Mouse (Mus musculus) lung, adult 18-20 months (tissue): ENCODE measurements around the gene Tas1r1.

Experiments used
- DNase-seq, 2 experiments: peaks; one replicate each; pipeline ENCODE4 v3.0.0; 2022; ENCODE audit warnings: mixed read lengths in 2 of 2

The Tas1r1 gene

DNA sequence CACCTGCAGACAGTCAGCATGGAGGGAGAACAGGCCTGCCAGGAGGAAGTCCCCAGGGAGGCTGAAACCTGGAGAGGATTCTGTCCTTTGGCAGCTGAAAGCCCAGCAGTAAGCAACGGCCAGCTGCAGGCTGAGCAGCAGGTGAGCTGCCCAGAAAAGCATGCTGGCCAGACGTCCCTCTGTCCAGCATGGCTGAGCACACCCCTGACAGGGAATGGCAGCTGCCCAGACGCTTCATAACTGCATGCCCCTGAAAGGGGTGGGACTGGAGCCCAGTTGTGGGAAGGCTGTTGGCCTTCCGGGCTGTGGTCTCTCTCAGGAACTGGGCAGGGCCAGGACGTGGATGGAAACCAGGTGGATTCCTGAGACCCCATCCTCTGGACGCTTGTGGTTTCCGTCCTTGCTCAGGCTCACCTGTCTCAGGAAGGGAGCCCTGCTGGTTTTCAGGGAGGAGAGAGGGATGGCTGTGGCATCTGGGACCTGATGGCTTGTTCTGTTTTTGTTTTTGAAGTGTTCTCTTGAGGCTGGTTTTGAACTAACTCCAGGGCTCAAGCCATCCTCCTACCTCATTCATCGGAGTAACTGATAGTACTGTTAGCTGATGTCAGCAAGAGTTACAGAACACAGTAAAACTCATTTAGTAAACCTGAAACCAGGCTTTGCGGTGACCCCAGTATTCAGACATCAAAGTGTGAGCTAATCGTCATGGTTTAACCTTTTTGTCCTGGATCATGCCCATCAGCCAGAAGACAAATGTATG is at the start of gene Tas1r1:
TSS of gene Tas1r1 (minus strand) at position 344 of the 760 bp plus-strand sequence.
- DNase-seq = no peak

DNA sequence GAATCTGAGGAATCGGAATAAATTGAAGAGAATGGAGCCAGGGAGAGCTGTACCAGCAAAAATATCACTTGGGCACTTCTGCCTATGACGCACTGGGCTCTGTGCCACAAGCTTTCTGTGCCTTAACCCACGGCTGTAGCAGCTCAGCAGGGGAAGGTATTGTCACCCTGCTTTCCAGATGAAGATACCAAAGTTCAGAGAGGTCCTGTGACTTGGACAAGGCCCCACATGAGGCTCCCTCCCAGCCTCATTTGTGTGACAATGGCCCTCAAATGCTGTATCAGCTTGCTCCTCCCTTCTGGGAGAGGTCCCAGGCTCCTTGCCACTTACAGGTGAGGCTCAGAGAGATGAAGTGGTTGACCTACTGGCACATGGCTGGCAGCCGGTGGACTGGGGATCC is 49.8 kb upstream of the Tas1r1 start:
- DNase-seq = peak; percentile 60 to 65

DNA sequence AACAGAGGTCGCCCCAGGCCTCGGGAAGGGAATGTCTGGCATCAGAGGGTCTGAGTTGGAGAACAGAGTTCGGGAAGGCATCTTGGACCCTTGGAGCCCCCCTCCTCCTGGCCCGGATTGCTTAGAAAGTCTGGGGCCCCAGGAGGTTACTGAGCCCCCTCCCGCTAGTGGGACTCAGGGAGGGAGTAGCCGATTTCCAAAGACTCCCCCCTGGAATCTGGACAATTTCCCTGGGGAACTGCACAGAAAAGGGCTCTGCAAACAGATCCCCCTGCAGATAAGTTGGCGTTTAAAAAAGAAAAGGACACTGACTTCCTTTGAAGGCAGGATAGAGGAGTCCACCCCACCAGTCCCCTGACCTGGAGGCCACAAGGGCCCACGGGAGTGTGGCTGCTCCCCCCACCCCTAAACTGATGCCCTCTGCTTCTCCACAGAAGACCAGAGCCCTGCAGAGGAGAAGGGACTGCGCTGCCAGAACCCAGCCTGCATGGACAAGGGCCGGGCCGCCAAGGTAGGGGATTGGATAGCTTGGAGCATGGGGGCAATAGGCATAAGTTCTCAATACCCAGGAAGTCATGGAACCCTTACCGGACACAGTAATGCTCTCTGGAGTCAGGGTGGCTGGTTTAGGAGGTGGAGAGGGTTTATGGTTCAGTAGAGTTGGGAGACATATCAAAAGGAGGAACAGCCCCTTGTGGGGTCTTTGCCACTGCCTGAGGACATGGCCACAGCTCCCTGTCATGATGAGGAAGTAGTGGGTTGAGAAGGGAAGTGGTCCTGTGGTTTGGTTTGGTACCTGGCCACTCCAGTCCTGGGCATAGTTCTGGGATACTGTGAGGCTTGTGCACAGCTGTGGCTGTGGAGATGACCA is 49.1 kb upstream of the Tas1r1 start:
- DNase-seq = no peak

DNA sequence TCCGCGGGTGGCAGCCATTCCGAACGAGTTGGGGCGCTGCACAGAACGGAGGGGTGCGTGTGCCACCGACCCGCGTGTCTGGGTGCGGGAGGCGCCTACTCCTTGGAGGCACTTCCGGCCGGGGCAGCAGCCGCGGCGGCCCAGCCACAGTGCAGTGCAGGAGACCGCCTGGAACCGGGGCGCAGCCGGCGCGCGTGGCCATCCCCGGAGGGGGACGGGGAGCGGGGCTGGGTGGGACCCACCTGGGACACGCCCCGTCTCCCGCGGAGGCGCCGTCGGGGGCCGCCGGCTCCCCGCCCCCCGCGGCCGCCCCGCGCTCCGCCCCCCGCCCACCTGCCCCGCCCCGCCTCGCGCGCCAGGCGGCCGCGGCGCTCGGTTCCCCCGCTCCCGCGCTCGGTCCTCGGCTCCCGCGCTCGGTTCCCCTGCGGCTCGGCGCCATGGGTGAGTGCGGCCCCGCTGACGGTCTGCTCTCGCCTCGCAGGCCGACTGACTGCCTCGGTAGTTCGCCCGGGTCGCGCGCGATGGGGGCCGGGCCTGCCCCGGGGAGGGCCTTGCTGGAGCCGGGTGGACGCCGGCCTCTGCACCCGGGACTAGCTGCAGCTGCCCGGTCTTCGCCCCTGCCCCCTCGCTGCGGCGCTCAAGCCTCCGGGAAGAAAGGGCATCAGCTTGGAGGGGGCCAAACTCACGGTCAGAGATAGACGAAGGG is 48.3 kb upstream of the Tas1r1 start:
- DNase-seq = peak; percentile 65 to 73

DNA sequence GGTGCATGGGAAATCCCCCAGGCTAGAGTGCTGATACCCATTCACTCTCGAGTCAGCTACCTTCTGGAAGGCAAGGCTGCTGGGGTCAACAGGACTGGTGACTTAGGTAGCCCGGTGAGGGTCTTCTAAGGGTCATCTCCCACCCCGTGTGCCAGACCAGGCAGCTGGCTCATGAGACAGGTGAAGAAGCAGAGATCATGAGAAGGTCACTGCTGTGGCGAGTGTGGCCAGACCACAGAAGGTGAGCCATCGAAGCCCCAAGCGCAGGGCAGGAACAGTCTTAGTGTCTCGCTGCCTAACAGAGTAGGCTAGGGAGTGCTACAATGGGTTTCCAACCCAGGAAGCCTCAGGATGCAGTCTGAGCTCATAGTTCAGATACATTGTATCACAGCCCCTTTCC is 46.2 kb upstream of the Tas1r1 start:
- DNase-seq = no peak

DNA sequence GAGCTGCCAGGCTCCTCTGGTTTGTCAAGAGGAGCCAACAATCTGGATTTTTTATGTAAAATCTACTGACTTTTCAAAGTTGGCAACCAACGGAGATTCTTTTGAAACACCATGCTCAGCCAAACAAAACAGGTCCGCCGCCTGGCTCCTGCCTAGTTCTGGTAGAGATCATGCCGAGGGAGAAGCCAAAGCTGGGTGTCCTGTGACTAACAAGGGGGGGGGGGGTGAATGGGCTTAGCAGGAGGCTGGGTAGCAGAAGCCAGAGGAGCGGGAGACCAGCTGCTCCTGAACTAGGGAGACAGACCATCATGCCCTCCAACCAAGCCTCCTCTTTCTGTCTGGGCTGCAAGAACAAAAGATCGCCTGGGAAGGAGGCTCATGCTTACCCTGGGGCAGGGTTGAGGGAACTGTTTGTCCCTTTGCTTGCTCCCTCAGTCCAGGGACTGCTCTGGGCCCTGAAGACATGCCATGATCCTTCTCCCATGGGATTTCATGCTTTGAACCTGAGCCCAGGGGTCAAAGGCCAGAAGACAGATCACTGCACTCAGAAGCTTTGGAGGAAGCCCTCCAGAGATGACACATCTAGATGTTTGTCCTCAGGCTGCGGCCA is 45.3 kb upstream of the Tas1r1 start:
- no peak for DNase-seq

DNA sequence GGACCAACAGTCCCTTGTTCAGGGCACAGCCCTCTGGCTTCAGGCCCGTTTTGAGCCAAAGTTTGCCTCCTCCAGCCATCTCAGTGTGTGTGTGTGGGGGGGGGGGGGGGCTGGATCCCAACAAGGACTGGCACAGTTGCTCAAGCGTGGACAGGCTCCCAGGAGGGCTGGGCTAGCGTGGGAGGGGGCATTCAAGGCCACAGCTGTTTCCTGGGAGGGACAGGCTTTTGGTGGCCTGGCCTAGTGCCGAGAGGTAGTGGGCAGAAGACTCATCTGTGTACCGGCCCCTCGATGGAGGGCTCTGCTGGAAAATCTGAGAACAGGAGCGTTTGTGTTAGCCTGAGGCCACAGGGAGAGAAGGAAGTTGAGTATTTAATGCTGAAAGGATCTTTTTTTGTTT is 41.6 kb upstream of the Tas1r1 start:
- DNase-seq = no peak

DNA sequence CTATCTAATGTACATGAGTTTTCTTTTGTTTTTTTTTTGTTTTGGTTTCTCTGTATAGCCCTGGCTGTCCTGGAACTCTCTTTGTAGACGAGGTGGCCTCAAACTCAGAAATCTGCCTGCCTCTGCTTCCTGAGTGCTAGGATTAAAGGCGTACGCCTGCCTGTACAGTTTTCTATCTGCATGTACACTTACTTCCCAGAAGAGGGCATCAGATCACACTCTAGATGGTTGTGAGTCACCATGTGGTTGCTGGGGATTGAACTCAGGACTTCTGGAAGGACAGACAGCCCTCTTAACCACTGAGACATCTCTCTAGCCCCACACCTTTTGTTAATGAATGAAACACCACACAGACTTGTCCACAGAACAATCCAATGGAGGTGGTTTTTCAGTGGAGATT is 40.9 kb upstream of the Tas1r1 start:
- no peak for DNase-seq

DNA sequence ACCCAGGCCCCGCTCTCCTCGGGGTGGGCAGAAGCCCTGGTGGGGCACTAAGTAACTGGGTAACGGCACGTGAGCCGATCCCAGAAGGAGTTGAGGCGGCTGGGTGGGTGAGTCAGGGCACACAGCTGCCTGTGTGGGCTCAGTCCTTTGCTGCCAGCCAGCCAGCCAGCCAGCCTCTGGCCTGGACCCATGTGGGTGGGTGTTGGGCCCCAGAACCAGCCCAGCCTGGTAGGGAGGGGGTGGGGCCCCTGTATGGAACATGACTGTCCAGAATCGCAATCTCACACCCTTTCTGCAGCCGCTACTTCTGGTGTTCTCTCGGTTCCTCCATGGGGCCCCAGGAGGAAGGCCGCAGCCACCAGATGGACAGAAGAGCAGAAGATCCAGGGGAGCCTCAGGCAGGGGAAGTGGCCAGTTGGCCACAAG is 39.8 kb upstream of the Tas1r1 start:
- DNase-seq = no peak

DNA sequence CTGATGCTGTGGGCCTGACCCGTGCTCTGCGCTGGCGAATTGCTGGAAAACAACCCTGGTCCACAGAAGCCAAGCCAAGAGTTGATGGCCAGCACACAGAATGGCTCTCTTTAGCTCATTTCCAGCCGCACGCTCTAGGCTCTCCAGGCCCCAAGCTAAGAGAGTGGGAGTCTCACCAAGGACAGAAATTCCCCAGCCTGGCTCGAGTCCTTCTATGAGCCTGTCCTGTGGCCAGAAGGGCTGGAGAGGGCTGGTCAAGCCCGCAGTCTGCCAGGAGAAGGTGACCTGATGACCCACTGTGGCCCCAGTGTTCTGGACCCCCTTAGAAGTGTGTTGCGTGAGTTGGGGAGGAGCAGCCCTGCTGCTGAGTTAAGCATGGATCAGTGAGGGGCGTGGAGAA is 38.8 kb upstream of the Tas1r1 start:
- DNase-seq = no peak

DNA sequence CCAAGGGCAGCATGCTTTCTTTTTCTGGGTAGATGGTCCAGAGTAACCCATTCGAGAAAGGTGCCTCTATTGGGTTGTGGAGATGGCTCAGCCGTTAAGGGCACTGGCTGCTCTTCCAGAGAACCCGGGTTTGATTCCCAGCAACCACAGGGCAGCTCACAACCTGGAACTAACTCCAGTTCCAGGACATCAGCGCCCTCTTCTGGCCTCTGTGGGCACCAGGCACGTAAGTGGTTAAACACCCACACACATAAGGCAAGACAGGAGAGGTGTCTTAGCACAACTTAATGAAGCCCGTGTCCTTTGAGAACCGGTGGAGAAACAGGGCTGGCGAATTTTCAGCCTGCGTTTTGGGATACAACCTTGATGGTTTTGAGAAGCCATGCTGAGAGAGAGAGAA is 36.2 kb upstream of the Tas1r1 start:
- DNase-seq = no peak

DNA sequence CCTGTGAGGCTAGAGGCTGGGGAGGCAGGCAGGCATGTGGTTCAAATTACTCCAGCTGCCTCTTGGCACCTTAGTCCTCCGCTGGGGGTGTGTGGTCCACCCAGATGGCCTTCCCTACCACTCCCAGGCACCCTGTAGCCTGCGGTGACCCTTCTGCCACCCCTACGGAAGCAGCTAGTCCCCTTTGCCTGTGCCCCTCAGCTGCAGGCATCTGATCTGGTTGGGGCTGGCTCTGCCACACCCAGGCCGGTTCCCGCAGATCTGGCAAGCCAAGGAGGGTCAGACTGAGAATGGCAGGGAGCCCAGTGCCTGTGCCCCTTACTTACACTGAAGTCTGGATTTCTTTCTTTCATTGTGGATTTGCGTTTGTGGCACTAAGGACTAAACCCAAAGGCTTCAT is 35.3 kb upstream of the Tas1r1 start:
- DNase-seq = no peak

DNA sequence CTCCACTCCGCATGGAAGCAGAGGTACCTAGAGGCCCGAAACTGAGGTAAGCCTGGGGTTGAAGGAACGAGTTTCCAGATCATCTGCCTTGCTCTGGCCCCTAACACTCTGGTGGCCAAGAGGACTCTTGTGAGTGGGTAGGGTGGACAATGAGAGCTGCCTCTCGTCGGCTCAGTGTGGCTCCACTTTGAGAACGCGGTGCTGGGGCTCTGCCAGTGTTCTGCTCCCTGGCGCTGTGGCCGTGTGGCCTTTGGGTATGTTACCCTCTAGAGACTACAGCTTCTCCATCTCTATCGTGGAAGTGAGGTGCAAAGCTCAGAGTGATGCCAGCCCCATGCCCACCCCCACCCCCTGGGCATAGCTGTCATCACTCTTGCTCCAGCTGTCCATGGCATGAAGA is 34.3 kb upstream of the Tas1r1 start:
- DNase-seq = no peak

DNA sequence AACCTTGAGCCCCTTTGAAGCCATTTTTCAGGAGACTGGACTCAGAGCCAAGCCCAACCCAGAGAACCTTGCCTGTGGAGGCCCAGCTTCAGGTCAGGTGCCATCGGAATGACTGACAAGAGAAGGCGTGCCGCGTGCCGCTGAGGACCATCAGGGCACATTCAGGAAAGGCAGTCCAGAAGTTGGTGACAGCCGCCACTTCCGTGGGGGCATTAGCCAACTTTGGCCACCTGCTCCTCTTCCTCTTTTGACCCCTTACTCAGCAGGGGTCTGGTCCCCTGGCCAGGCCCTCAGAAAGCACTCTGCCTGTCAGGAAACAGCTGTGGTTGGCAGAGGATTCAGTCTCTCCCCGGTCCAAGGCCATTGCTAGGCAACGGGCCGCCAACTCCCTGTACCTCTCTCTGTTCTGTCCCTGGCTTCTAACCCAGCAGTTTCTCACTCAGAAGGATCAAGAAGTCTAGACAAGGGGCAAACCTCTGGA is 33.8 kb upstream of the Tas1r1 start, which contains the start of gene Plekhg5:
TSS of gene Plekhg5 (plus strand) at position 378 of the 481 bp plus-strand sequence.
- DNase-seq = peak; percentile 79 to 85

DNA sequence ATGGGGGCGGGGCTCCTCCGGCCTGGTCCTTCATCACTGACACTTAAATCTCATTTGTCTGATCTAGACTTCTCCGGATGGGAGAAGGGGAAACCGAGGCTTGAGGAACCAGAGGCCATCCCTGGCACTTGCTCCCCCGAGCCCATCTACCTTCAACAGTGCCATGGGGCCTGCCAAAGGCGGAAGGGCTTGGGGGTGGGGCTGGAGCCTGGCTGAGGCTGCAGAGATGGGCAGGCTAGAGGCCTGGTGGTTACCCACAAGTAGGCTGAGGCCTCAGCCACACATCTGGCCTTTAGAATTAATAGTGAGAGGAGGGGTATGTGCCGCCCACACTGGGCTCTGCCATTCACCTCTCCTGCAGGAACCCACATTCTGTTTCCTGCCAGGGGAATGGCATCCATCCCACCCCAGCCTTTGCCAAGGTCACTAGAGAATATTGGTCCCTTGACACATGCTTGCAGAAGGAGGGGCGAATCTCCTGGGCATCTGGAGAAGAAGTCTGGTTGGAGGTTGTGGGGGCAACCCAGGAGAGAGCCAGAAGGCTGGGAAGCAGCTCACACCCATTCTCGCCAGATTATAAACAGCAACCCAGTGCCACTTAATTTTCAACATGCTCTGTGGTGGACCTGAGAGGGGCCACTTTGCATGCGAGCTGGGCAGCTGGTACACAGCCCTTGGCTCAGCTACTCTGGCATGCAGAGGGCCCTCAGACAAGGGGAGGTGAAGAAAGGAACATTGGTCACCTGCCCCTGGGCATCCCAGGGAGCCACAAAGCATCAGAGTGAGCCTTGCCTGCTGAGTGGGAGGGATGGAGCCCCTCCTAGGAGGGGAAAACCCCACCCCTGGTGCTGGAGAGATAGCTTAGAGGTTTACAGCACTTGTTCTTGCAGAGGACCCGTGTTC is 32.4 kb upstream of the Tas1r1 start:
- peak in 1 of 2 experiments; percentile 36 for DNase-seq

DNA sequence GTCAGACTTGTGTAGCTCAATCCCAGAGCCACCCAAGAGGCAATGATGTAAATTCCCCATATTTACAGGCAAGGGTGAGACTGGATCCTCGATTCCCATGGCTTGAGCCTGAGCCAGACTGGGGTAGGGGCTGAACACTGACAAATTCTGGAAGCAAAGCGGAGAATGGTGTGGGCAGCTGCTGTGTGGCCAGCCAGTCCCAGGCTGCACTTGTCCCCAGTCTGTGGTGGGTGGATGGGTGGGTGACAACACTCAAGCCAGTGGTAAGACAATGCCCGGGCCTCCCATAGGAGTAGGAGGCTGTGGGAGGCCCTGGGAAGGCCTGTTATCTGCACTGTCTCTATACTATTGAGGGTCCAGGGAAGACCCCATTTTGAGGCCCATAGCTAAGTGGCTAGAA is 30.9 kb upstream of the Tas1r1 start:
- DNase-seq = no peak

DNA sequence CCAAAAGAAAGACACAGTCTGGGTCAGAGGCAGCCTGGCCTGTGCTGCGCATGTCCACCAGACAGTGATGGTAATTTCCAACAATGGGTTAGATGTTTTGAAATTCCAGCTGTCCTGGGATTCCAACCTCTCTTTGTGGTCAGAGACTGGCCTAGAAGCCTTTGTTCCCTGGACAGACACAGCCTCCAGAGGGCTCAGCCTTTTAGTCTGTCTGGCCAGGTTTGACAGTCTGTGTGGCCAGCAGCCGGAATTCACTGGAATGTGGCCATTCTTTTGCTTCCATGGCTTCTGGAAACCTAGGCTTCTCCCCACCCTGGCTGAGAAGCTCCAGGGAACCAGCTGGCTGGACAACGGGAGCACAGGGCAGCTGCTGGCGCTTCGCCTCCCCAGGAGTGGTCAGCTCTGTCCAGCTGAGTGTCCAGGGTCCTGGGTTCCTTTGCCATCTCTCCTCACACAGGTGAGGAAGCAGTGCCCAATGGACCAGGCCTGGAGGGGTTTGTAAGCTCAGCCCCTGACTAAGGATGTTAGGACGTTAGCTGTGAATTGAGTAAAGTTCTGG is 29.9 kb upstream of the Tas1r1 start:
- DNase-seq = no peak

DNA sequence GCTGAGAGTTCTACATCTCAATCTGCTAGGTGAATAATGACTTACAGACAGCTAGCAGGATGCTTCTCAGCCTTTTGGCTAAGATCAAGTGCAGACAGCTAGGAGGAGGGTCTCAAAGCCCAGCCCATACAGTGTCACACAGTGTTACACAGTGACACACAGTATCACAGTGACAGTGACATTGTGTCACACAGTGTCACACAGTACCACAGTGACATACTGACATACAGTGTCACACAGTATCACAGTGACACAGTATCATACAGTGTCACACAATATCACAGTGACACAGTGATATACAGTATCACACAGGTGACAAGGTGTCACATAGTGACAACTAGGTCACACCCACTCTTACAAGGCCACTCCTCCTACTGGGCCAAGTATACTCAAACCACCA is 28.9 kb upstream of the Tas1r1 start:
- DNase-seq = no peak

DNA sequence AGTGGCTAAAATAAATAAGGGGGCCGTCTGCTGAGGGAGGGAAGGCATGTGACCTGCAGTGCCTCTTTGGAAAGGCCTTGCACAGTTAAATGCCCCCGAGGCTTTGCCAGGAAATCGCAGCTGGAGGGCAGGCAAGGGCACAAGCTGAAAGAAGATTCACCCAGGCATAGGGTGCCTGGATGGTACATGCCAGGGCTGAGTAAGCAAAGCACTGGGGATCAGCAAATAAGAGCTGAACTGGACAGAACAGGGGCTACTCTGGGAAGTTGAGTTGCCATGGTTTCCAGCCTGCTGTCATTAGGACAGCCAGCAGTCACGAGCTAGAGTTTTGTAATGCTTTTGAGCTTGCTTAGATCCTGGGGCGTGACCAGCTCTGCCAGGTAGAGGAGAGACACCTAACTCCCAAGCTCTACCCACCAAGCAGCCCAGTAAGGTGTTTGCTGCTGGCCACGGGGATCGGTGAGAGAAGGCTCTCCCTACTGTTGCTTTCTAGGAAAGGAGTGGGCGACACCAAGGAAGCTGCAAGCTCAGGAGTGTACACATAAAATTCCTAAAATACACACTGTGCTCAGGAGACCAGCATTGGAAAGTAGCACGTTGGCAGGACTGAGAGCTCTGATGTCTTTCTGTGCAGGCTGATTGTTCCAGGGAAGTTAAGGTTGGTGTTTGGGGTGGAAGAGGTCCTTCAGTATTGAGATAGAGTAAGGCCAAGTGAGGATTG is 24.2 kb upstream of the Tas1r1 start:
- no peak for DNase-seq

DNA sequence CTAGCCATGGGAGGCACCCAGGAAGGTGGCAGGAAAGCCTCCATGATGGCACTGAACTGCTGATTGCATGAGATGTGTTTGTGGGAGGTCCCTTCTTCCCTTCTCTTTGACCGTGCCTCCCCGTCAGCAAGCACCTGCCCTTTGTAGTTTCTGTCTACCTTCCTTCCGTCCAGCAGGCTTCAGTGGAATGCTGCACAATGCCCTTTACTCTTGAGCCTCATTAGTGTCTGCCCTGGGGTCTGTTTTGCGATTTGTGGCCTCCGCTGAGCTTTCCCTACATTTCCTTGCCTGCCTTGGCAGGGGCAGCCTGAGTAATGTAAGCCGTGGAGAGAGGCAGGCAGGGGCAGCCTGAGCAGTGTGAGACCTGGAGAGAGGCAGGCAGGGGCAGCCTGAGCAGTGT is 6.2 kb upstream of the Tas1r1 start:
- DNase-seq = no peak

DNA sequence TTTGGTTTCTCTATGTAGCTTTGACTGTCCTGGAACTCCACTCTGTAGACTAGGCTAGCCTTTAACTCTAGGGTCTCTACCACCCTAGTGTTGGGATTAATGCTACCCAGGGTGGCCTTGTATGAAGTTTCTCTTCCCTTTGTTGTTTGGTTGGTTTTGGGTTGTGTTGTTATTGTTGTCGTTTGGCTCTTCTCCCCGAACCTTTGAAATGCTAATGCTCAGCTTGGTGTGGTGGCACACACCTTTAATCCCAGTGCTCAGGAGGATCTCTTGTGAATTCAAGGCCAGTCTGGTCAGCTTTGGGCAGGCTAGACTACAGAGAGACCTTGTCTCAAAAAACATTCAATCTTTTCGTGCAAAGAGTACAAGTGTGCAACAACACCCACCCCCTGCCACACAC is 4.8 kb upstream of the Tas1r1 start:
- no peak for DNase-seq
